8 mouse cellular contexts compared by ENCODE assay signal in the genomic region with DNA sequence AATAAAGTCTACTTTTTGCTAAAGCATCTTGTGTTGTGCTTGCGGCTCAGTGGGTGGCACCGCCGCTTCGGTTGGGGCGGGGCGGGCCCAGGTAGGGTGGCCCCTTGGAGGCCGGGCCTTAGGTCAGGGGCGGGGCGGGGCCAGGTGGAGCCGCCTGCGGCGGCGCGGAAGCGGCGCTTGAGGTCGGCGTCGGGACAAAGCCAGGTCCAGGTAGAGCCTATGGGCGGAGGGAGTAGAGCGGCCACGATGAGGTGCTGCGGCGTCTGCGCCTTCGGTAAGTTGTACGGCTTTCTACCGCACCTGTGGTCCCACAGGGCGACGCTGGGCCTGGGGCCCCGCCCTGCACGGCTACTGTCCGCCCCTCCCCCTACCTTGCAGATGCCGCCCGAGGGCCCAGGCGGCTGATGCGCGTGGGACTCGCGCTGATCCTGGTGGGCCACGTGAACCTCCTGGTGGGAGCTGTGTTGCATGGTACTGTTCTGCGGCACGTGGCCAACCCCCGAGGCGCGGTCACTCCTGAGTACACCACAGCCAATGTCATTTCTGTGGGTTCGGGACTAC. TPM values are rescaled to one million over a fixed set of nuclear protein-coding genes. Genes with fewer than 3 reads are reported as not detected.
A peak's percentile ranks its signal among the peaks of the same experiment; 100 is the strongest.
DNase-seq lines count a peak whose midpoint lies in the region; ATAC-seq and TF ChIP-seq lines count a peak whose summit lies in the region.

A gene (plus strand): TSS at position 151 of the 561 bp plus-strand sequence.

- intact Hi-C loops in gastrocnemius, adult 2 months (cut with DNase I) = no loop called here
- intact Hi-C loops in gastrocnemius, postnatal 36 days (cut with DNase I) = no loop called here

- TF ChIP-seq CTCF in gastrocnemius, adult 2 months (IDR thresholded peaks at IDR 0.05) = no peak
- TF ChIP-seq CTCF in cerebellum, adult 2 months (IDR thresholded peaks at IDR 0.05; ENCODE audit: borderline replicate concordance, insufficient read depth, low read depth, low read length) = no peak

- peak; percentile 45; the same call in 1 of the 2 replicates for ATAC-seq in forebrain, embryonic 16.5 days
- peak; percentile 88 for ATAC-seq in kidney, embryonic 14.5 days (ENCODE audit: low FRiP score, low TSS enrichment)
- peak; percentile 85 for ATAC-seq in lung, embryonic 16.5 days (ENCODE audit: low read depth)

- peaks cover 29% of the 10 kb centered on the region for H3K36me3 ChIP-seq in forebrain, embryonic 16.5 days (ENCODE audit: control insufficient read depth, insufficient read depth)
- peaks cover 74% of the 10 kb centered on the region for H3K36me3 ChIP-seq in kidney, embryonic 14.5 days (ENCODE audit: control insufficient read depth, insufficient read depth, low read length)
- H3K36me3 ChIP-seq in lung, embryonic 16.5 days (ENCODE audit: control insufficient read depth, insufficient read depth, low read length) = peaks cover 44% of the 10 kb centered on the region

- no peaks in the 10 kb centered on the region for H3K27me3 ChIP-seq in cerebellum, adult 2 months (ENCODE audit: control insufficient read depth, insufficient read depth, low read length)
- no peaks in the 10 kb centered on the region for H3K27me3 ChIP-seq in forebrain, embryonic 16.5 days (replicated peaks; ENCODE audit: control insufficient read depth, insufficient read depth, low read length)
- no peaks in the 10 kb centered on the region for H3K27me3 ChIP-seq in kidney, embryonic 14.5 days (ENCODE audit: control insufficient read depth, insufficient read depth, low read length)
- H3K27me3 ChIP-seq in lung, embryonic 16.5 days (ENCODE audit: control insufficient read depth, insufficient read depth, low read depth, low read length) = no peaks in the 10 kb centered on the region

- H3K27ac ChIP-seq in gastrocnemius, adult 2 months = 0 out of 2 replicates have a peak within 1 kb of the TSS, but pooled peaks have one; percentile 12
- no peak within 1 kb of the TSS for H3K27ac ChIP-seq in cerebellum, adult 2 months (ENCODE audit: insufficient read depth, low read length)
- H3K27ac ChIP-seq in forebrain, embryonic 16.5 days (ENCODE audit: low read length) = no peak within 1 kb of the TSS
- peak within 1 kb of the TSS; percentile 55; the same call in 1 of the 2 replicates for H3K27ac ChIP-seq in kidney, embryonic 14.5 days (ENCODE audit: low read depth, low read length)
- peak within 1 kb of the TSS; percentile 81 for H3K27ac ChIP-seq in lung, embryonic 16.5 days (ENCODE audit: low read length)

- H3K9me3 ChIP-seq in forebrain, embryonic 16.5 days (ENCODE audit: control insufficient read depth, low read length) = no peaks in the 10 kb centered on the region
- H3K9me3 ChIP-seq in kidney, embryonic 14.5 days (ENCODE audit: control insufficient read depth, low read length) = no peaks in the 10 kb centered on the region
- no peaks in the 10 kb centered on the region for H3K9me3 ChIP-seq in lung, embryonic 16.5 days (ENCODE audit: control insufficient read depth, low read length)

- no peak for TF ChIP-seq POLR2A in cerebellum, adult 2 months (IDR thresholded peaks at IDR 0.05; ENCODE audit: borderline replicate concordance, insufficient read depth, low read length)

- H3K4me2 ChIP-seq in forebrain, embryonic 16.5 days (ENCODE audit: low read length) = peak within 1 kb of the TSS; percentile 11; the same call in 1 of the 2 replicates
- peak within 1 kb of the TSS; percentile 48 for H3K4me2 ChIP-seq in kidney, embryonic 14.5 days (replicated peaks; ENCODE audit: low read depth, low read length)
- peak within 1 kb of the TSS; percentile 59 for H3K4me2 ChIP-seq in lung, embryonic 16.5 days (ENCODE audit: low read depth, low read length)

- no peaks in the 10 kb centered on the region; the same call in 1 of the 2 replicates for H3K4me1 ChIP-seq in cerebellum, adult 2 months (ENCODE audit: control insufficient read depth, insufficient read depth, low read length)
- 0 out of 2 replicates have a peak, but pooled peaks cover 2% of the 10 kb centered on the region for H3K4me1 ChIP-seq in forebrain, embryonic 16.5 days (replicated peaks; ENCODE audit: control insufficient read depth, insufficient read depth, low read length)
- H3K4me1 ChIP-seq in kidney, embryonic 14.5 days (ENCODE audit: control insufficient read depth, insufficient read depth, low read length) = peaks cover 4% of the 10 kb centered on the region; the same call in 1 of the 2 replicates
- peaks cover 11% of the 10 kb centered on the region for H3K4me1 ChIP-seq in lung, embryonic 16.5 days (replicated peaks; ENCODE audit: control insufficient read depth, insufficient read depth, low read length)

- no peak within 1 kb of the TSS for H3K9ac ChIP-seq in forebrain, embryonic 16.5 days (replicated peaks; ENCODE audit: low read depth, low read length)
- peak within 1 kb of the TSS; percentile 58 for H3K9ac ChIP-seq in kidney, embryonic 14.5 days (ENCODE audit: low read depth, low read length)
- peak within 1 kb of the TSS; percentile 63 for H3K9ac ChIP-seq in lung, embryonic 16.5 days (ENCODE audit: low read length)

- no peak within 1 kb of the TSS for H3K4me3 ChIP-seq in gastrocnemius, adult 2 months
- peak within 1 kb of the TSS; percentile 32 for H3K4me3 ChIP-seq in cerebellum, adult 2 months (replicated peaks; ENCODE audit: insufficient read depth, low read depth, low read length)
- no peak within 1 kb of the TSS for H3K4me3 ChIP-seq in forebrain, embryonic 16.5 days (replicated peaks; ENCODE audit: low read length)
- H3K4me3 ChIP-seq in kidney, embryonic 14.5 days (ENCODE audit: low read length) = peak within 1 kb of the TSS; percentile 38
- peak within 1 kb of the TSS; percentile 49 for H3K4me3 ChIP-seq in lung, embryonic 16.5 days (ENCODE audit: low read length)

- 35% methylated on average over 47 of the region's 47 CpGs for WGBS in cerebellum, adult 2 months
- WGBS in forebrain, embryonic 16.5 days = 8% methylated on average over 47 of the region's 47 CpGs
- 17% methylated on average over 45 of the region's 47 CpGs for WGBS in kidney, embryonic 14.5 days
- WGBS in lung, embryonic 16.5 days = 18% methylated on average over 39 of the region's 47 CpGs

- no peak for DNase-seq in gastrocnemius, adult 2 months
- DNase-seq in gastrocnemius, postnatal 36 days = no peak
- DNase-seq in cerebellum, adult 2 months = peak; percentile 32 to 44
- peak; percentile 43 for DNase-seq in retina, postnatal 1 day
- no peak for DNase-seq in Muller cell, postnatal 12 days (ENCODE audit: inconsistent ontology term)

RNA-seq across cellular contexts. Expression of the gene that starts here (rescaled TPM):
- total RNA-seq in gastrocnemius, adult 2 months (2021) = 1 to 10 TPM; 1.5 to 2.0 TPM
- total RNA-seq in gastrocnemius, postnatal 36 days (2021) = 1 to 10 TPM in 1 of 2 experiments, under 1 TPM in 1; 0.81 to 1.6 TPM
- 4.3 and 5.2 TPM in 2 replicates for polyA plus RNA-seq in cerebellum, adult 2 months (2012; rRNA removed)
- polyA plus RNA-seq in forebrain, embryonic 16.5 days (2015; fragmentation: Nextera tagmentation; extraction: Ambion mirVana) = 2.4 and 3.8 TPM in 2 replicates
- polyA plus RNA-seq in kidney, embryonic 14.5 days (2014; fragmentation: Nextera tagmentation; extraction: Ambion mirVana) = 28.0 and 31.8 TPM in 2 replicates
- polyA plus RNA-seq in lung, embryonic 16.5 days (2015; fragmentation: Nextera tagmentation; extraction: Ambion mirVana) = 38.9 and 40.8 TPM in 2 replicates

Comparison
In these comparisons a context has a peak if more than half of its experiments do, and no peak if none do; other contexts are left out.
1. DNase-seq: peak in cerebellum, adult 2 months (2 of 2) and retina, postnatal 1 day (single experiment); none in gastrocnemius, adult 2 months (single experiment), gastrocnemius, postnatal 36 days (0 of 2) and Muller cell, postnatal 12 days (single experiment).
2. H3K27ac ChIP-seq: peak in gastrocnemius, adult 2 months (single experiment), kidney, embryonic 14.5 days (single experiment) and lung, embryonic 16.5 days (single experiment); none in cerebellum, adult 2 months (single experiment) and forebrain, embryonic 16.5 days (single experiment).
3. H3K4me3 ChIP-seq: peak in cerebellum, adult 2 months (single experiment), kidney, embryonic 14.5 days (single experiment) and lung, embryonic 16.5 days (single experiment); none in gastrocnemius, adult 2 months (single experiment) and forebrain, embryonic 16.5 days (single experiment).
4. Peak in every context shown above with its lines, with median percentiles within 50 percentile points of each other: ATAC-seq and H3K4me2 ChIP-seq.